Mouse (Mus musculus): ENCODE measurements around the gene Rgs12. TPM values are rescaled to one million over a fixed set of nuclear protein-coding genes. Genes with fewer than 3 reads are reported as not detected.

Rgs12 gene
- polyA plus RNA-seq, 1 experiment from 2014 or later = 42.3 TPM

DNA sequence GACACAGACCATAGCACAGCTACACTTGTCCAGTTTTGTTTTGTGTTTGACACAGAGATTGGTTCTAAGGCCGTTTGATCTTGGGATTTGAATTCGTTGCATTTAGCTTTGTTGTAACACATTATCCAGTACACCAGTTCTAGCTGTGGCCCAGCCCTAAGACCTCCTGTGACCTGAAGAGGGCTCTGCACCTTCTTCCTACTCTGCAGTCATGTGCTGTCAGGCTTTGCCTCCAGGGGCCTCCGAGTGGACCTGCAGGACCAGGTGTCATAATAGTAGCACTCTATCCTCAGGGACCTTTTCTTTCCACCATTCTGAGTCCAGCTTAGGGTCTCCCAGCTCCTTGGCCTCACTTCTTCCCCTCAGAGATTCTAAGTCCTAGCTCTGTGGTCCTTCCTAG, 23.2 kb downstream of the Rgs12 start:
- Histone ChIP-seq H3K4me3 (ENCODE audit: low read depth, low read length) (no peak overlapping the region), H3K27ac (ENCODE audit: low read length) (no peak overlapping the region), H3K9ac (ENCODE audit: low read depth, low read length) (no peak overlapping the region), H3K9me3 (replicated peaks; ENCODE audit: control insufficient read depth, low read length, poor library complexity, severe bottlenecking) (no peaks in the 10 kb centered on the region), H3K36me3 (ENCODE audit: control insufficient read depth, insufficient read depth, low read length) (peaks cover 24% of the 10 kb centered on the region), H3K4me1 (ENCODE audit: control insufficient read depth, insufficient read depth, low read length) (no peaks in the 10 kb centered on the region), H3K27me3 (ENCODE audit: control insufficient read depth, insufficient read depth, low read depth, low read length) (no peaks in the 10 kb centered on the region), H3K4me2 (ENCODE audit: low read length) (no peak overlapping the region)
- 89% methylated on average over 3 of the region's 3 CpGs for WGBS
- ATAC-seq = no peak

- Histone ChIP-seq H3K9ac (ENCODE audit: low read depth, low read length) (no peak overlapping the region), H3K4me3 (ENCODE audit: low read depth, low read length) (no peak overlapping the region), H3K36me3 (ENCODE audit: control insufficient read depth, insufficient read depth, low read length) (peaks cover 21% of the 10 kb centered on the region), H3K27me3 (ENCODE audit: control insufficient read depth, insufficient read depth, low read depth, low read length) (no peaks in the 10 kb centered on the region), H3K4me2 (ENCODE audit: low read length) (no peak overlapping the region), H3K27ac (ENCODE audit: low read length) (no peak overlapping the region), H3K9me3 (replicated peaks; ENCODE audit: control insufficient read depth, low read length, poor library complexity, severe bottlenecking) (no peaks in the 10 kb centered on the region), H3K4me1 (ENCODE audit: control insufficient read depth, insufficient read depth, low read length) (no peaks in the 10 kb centered on the region)
- WGBS = 85% methylated on average over 8 of the region's 8 CpGs
- ATAC-seq = no peak
Observed at GRCm38 (mm10) chr5:34973560-34974317, 24.5 kb downstream of the Rgs12 start.

DNA sequence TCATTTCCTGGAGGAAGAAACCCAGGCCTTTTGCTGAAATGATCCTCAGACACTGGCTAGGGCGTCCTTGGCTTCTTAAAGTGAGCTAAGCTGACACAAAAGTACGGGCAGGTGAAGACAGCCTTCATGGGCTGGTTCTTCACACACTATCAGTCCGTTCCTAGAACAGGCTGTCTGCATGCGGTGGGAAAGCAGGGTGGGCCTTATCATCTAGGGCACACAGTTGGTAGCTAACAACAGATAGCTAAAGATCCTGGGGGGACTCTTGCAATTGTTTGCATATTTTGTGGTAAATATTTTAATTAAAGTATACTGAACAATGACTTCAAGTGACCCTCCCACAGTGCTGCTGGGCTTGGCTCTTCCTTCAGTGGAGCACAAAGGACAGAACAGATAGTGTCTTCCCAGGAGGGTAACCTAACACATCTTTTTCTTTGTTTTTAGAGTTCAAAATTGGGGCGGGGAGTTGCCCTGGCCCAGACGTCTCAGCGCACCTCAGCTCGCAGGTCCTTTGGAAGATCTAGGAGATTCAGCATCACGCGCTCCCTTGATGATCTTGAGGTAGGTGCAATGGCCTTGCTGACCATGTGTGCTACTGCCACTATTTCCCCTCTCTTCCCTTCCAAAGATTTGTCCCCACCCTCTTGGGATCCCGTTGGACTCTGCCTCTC, 25.7 kb downstream of the Rgs12 start:
- no peaks in the 10 kb centered on the region for H3K9me3 ChIP-seq (replicated peaks; ENCODE audit: control insufficient read depth, low read length, poor library complexity, severe bottlenecking)
- H3K4me1 ChIP-seq (ENCODE audit: control insufficient read depth, insufficient read depth, low read length) = no peaks in the 10 kb centered on the region
- H3K27me3 ChIP-seq (ENCODE audit: control insufficient read depth, insufficient read depth, low read depth, low read length) = no peaks in the 10 kb centered on the region
- no peak overlapping the region for H3K9ac ChIP-seq (ENCODE audit: low read depth, low read length)
- no peak overlapping the region for H3K4me3 ChIP-seq (ENCODE audit: low read depth, low read length)
- ATAC-seq = no peak
- peaks cover 21% of the 10 kb centered on the region for H3K36me3 ChIP-seq (ENCODE audit: control insufficient read depth, insufficient read depth, low read length)
- no peak overlapping the region for H3K27ac ChIP-seq (ENCODE audit: low read length)
- no peak overlapping the region for H3K4me2 ChIP-seq (ENCODE audit: low read length)
- WGBS = 92% methylated on average over 11 of the region's 11 CpGs

DNA sequence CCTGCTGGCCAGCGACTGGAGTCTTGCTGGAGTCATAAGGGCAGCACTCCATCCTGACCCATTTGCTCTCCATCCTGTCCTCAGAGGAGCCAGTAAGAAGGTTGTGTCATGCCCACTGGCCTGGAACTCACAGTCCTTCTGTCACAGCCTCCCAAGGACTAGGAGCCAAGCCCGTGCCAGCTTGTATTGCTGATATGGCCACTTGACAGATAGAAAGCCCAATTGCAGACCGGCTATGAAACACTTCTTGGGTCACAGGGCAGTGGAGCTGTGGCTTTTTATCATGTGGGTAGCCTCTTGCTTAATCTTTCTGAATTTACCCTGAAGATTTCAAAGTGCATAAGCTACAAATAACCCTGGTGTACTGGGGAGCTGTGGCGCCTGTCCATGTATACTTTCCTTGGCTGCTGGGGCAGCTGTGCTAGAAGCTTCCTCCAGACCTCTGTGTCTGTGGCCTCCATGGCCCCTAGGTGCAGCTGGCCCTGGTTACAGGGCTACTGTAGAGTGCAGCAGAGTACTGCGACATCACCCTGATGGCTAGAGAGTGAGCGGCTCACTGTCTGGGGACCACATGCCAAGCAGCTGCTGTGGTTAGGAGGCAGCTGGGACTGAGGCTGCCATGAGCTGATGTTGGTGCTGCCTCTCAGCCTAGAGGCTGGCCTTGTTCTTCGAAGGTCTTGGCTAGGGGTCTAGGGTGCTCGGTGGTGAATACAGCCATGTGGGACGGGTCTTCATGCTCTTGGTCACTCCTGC, 27.5 kb downstream of the Rgs12 start:
- Histone ChIP-seq H3K4me1 (ENCODE audit: control insufficient read depth, insufficient read depth, low read length) (peaks cover 1% of the 10 kb centered on the region; the same call in 1 of the 2 replicates), H3K27me3 (ENCODE audit: control insufficient read depth, insufficient read depth, low read depth, low read length) (no peaks in the 10 kb centered on the region), H3K27ac (ENCODE audit: low read length) (no peak overlapping the region), H3K9ac (ENCODE audit: low read depth, low read length) (no peak overlapping the region), H3K4me3 (ENCODE audit: low read depth, low read length) (no peak overlapping the region), H3K36me3 (ENCODE audit: control insufficient read depth, insufficient read depth, low read length) (peaks cover 21% of the 10 kb centered on the region), H3K9me3 (replicated peaks; ENCODE audit: control insufficient read depth, low read length, poor library complexity, severe bottlenecking) (no peaks in the 10 kb centered on the region), H3K4me2 (ENCODE audit: low read length) (no peak overlapping the region)
- 96% methylated on average over 9 of the region's 9 CpGs for WGBS
- no peak for ATAC-seq

DNA sequence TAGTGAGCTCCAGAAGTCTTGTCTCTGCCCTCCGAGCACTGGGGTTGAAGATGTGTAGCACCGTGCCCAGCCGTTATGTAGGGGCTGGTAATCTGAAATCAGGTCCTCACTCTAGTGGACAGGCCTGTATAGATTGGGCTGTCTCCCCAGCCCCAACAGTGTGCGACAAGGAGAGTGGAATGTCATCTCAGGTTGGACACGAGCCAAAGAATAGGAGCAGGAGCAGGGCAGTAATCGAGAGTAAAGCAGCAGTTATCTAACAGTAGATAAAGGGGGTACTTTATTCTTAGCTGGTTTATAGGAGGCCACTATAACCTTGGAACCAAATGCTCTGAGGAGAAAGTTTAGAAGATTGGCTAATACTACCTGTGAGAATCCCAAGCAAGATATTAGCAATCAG, 30.9 kb downstream of the Rgs12 start:
- Histone ChIP-seq H3K36me3 (ENCODE audit: control insufficient read depth, insufficient read depth, low read length) (peaks cover 21% of the 10 kb centered on the region), H3K4me3 (ENCODE audit: low read depth, low read length) (no peak overlapping the region), H3K4me2 (ENCODE audit: low read length) (no peak overlapping the region), H3K9ac (ENCODE audit: low read depth, low read length) (no peak overlapping the region), H3K4me1 (ENCODE audit: control insufficient read depth, insufficient read depth, low read length) (peaks cover 3% of the 10 kb centered on the region; the same call in 1 of the 2 replicates), H3K27ac (ENCODE audit: low read length) (no peak overlapping the region), H3K27me3 (ENCODE audit: control insufficient read depth, insufficient read depth, low read depth, low read length) (no peaks in the 10 kb centered on the region), H3K9me3 (replicated peaks; ENCODE audit: control insufficient read depth, low read length, poor library complexity, severe bottlenecking) (no peaks in the 10 kb centered on the region)
- ATAC-seq = no peak
- 74% methylated on average over 6 of the region's 6 CpGs for WGBS

DNA sequence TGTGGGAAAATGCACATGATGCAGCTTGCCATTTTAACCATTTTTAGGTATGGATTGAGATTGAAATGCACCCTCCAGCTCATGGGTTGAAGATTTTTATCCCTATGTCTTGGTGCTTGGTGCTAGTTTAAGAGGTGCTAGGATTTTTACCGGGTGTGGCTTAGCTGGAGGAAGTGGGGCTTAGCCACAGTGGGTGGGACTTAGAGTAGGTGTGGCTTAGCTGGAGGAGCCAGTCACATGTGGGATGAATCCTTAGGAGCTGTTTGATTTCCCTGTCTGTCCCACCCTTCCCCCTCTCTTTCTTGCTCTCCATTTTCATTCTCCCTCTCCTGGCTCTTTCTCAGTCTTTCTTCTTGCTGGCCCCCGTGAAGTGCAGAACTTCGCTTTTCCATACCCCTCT, 32.5 kb downstream of the Rgs12 start:
- H3K4me2 ChIP-seq (ENCODE audit: low read length) = no peak overlapping the region
- no peak overlapping the region for H3K27ac ChIP-seq (ENCODE audit: low read length)
- no peak for ATAC-seq
- H3K4me3 ChIP-seq (ENCODE audit: low read depth, low read length) = no peak overlapping the region
- H3K9me3 ChIP-seq (replicated peaks; ENCODE audit: control insufficient read depth, low read length, poor library complexity, severe bottlenecking) = no peaks in the 10 kb centered on the region
- H3K27me3 ChIP-seq (ENCODE audit: control insufficient read depth, insufficient read depth, low read depth, low read length) = no peaks in the 10 kb centered on the region
- 42% methylated on average over 3 of the region's 3 CpGs for WGBS
- peaks cover 3% of the 10 kb centered on the region; the same call in 1 of the 2 replicates for H3K4me1 ChIP-seq (ENCODE audit: control insufficient read depth, insufficient read depth, low read length)
- no peak overlapping the region for H3K9ac ChIP-seq (ENCODE audit: low read depth, low read length)
- peaks cover 7% of the 10 kb centered on the region; the same call in 1 of the 2 replicates for H3K36me3 ChIP-seq (ENCODE audit: control insufficient read depth, insufficient read depth, low read length)

DNA sequence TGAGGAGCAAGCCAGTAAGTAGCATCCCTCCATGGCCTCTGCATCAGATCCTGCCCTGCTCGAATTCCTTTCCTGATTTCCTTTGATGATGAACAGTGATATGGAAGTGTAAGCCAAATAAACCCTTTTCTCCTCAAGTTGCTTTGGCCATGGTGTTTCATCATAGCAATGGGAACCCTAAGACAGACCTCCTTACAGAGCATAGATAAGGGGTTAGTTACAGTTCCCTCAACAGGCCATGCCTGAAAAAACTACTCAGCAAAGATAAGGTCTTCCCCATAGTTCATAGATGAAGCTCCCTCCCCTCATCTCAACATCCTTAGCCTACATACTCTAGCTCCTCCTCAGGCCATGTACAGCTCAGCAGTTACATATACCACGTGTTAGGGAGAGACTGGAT, 35.7 kb downstream of the Rgs12 start:
- no peak overlapping the region for H3K4me2 ChIP-seq (ENCODE audit: low read length)
- 74% methylated on average over 2 of the region's 2 CpGs for WGBS
- ATAC-seq = no peak

DNA sequence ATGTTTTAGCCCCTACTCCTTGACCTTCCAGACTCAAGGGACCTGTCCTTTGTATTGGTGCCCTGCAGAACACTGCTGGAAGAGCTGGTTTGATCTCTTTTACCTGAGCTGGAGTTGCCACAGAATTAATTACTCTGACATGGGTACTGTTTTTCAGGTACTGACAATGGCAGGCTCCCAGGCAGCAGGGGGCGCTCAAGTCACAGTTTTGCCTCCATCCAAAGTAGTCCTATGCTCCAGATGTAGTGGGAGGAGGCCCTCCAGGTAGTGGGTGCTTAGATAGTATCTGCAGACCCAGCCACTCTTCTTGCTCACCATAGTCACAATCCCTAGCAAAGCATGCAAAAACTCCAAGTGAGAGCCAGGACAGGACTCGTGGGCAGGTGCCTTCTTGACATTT, 36.6 kb downstream of the Rgs12 start:
- Histone ChIP-seq H3K9ac (ENCODE audit: low read depth, low read length) (no peak overlapping the region), H3K27ac (ENCODE audit: low read length) (no peak overlapping the region), H3K4me3 (ENCODE audit: low read depth, low read length) (no peak overlapping the region), H3K36me3 (ENCODE audit: control insufficient read depth, insufficient read depth, low read length) (no peaks in the 10 kb centered on the region), H3K27me3 (ENCODE audit: control insufficient read depth, insufficient read depth, low read depth, low read length) (no peaks in the 10 kb centered on the region), H3K9me3 (replicated peaks; ENCODE audit: control insufficient read depth, low read length, poor library complexity, severe bottlenecking) (no peaks in the 10 kb centered on the region), H3K4me1 (ENCODE audit: control insufficient read depth, insufficient read depth, low read length) (peaks cover 9% of the 10 kb centered on the region), H3K4me2 (ENCODE audit: low read length) (no peak overlapping the region)
- no peak for ATAC-seq
- 40% methylated on average over 2 of the region's 2 CpGs for WGBS

More for the DNA sequence above, 35.7 kb downstream of the Rgs12 start:
- Histone ChIP-seq H3K4me3 (ENCODE audit: low read depth, low read length) (no peak overlapping the region), H3K9ac (ENCODE audit: low read depth, low read length) (no peak overlapping the region), H3K9me3 (replicated peaks; ENCODE audit: control insufficient read depth, low read length, poor library complexity, severe bottlenecking) (no peaks in the 10 kb centered on the region), H3K27me3 (ENCODE audit: control insufficient read depth, insufficient read depth, low read depth, low read length) (no peaks in the 10 kb centered on the region), H3K4me1 (ENCODE audit: control insufficient read depth, insufficient read depth, low read length) (peaks cover 9% of the 10 kb centered on the region), H3K27ac (ENCODE audit: low read length) (no peak overlapping the region), H3K36me3 (ENCODE audit: control insufficient read depth, insufficient read depth, low read length) (no peaks in the 10 kb centered on the region)

DNA sequence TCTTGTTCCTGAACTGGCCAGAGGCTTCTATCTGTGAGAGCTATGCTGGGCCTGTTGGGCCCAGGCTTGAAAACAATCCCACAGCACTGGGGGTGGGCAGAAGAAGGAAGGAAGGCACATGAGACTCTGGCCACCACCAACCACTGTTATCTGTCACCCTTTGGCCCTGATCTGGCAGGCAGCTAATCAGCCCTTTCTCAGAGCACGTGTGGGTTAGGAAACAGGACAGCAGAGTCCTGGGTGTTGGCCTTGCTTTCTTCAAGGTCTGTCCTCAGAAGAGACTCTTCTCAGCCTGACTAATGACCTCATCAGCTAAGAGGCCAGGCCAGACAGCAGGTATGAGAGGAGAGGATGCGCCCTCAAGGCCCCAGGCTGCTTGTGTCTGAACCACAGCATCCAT, 38.2 kb downstream of the Rgs12 start:
- 85% methylated on average over 2 of the region's 2 CpGs for WGBS
- Histone ChIP-seq H3K27ac (ENCODE audit: low read length) (no peak overlapping the region), H3K9me3 (replicated peaks; ENCODE audit: control insufficient read depth, low read length, poor library complexity, severe bottlenecking) (no peaks in the 10 kb centered on the region), H3K4me3 (ENCODE audit: low read depth, low read length) (no peak overlapping the region), H3K4me2 (ENCODE audit: low read length) (no peak overlapping the region), H3K27me3 (ENCODE audit: control insufficient read depth, insufficient read depth, low read depth, low read length) (no peaks in the 10 kb centered on the region), H3K36me3 (ENCODE audit: control insufficient read depth, insufficient read depth, low read length) (no peaks in the 10 kb centered on the region), H3K4me1 (ENCODE audit: control insufficient read depth, insufficient read depth, low read length) (peaks cover 6% of the 10 kb centered on the region), H3K9ac (ENCODE audit: low read depth, low read length) (no peak overlapping the region)
- ATAC-seq = no peak

All from midbrain, embryonic 16.5 days (tissue).